In the genomic region with DNA sequence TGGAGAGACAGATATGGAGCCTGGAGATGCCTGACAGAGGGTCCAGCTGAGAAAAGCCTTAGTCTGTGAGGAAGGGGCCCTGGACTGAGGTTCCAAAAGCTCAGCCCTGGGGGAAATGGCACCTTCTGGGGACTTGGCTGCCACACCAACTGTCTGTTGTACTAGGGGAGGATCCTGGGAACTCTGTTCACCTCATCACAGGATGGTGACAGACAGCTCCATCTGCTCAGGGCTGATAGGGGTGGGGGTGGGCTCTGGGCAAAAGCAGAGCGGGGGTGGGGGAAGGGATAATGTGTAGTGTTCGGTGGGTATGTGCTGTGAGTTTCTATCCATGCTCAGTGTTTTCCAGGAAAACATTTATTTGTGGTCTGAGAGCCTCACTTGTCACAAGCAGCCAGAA, we compare ENCODE assay signal across 14 mouse cellular contexts. TPM values are rescaled to one million over a fixed set of nuclear protein-coding genes. Genes with fewer than 3 reads are reported as not detected.
DNase-seq lines count a peak whose midpoint lies in the region; ATAC-seq lines count a peak whose summit lies in the region.
"Had no signal": no experiment of that assay in that cellular context is flagged by ENCODE, and none has a peak within 500 bp of the region (broad histone marks: within the 10 kb centered on the region; RNA-seq: fewer than 3 reads in every experiment).

No protein-coding gene starts in this region.

- H3K4me1 ChIP-seq in midbrain, embryonic 11.5 days (ENCODE audit: control insufficient read depth, insufficient read depth, low read length), result no peaks in the 10 kb centered on the region
- 0 out of 2 replicates have a peak, but pooled peaks cover 10% of the 10 kb centered on the region for H3K4me1 ChIP-seq in midbrain, embryonic 15.5 days
- no peaks in the 10 kb centered on the region for H3K4me1 ChIP-seq in embryonic facial prominence, embryonic 14.5 days (ENCODE audit: control insufficient read depth, insufficient read depth, low read length)
- H3K4me1 ChIP-seq in hindbrain, embryonic 14.5 days (replicated peaks; ENCODE audit: control insufficient read depth, insufficient read depth, low read length), result peaks cover 5% of the 10 kb centered on the region
- peaks cover 12% of the 10 kb centered on the region for H3K4me1 ChIP-seq in midbrain, embryonic 16.5 days (ENCODE audit: control insufficient read depth, insufficient read depth, low read length)

- H3K36me3 ChIP-seq in midbrain, embryonic 11.5 days (ENCODE audit: control insufficient read depth, insufficient read depth, low read length), result no peaks in the 10 kb centered on the region
- H3K36me3 ChIP-seq in midbrain, embryonic 15.5 days (replicated peaks), result no peaks in the 10 kb centered on the region
- H3K36me3 ChIP-seq in embryonic facial prominence, embryonic 14.5 days (ENCODE audit: control insufficient read depth, insufficient read depth, low read length), result no peaks in the 10 kb centered on the region
- no peaks in the 10 kb centered on the region for H3K36me3 ChIP-seq in hindbrain, embryonic 14.5 days (replicated peaks; ENCODE audit: control insufficient read depth, insufficient read depth)
- H3K36me3 ChIP-seq in midbrain, embryonic 16.5 days (ENCODE audit: control insufficient read depth, insufficient read depth, low read length), result no peaks in the 10 kb centered on the region

- 86% methylated on average over 2 of the region's 2 CpGs for WGBS in midbrain, embryonic 11.5 days
- 69% methylated on average over 2 of the region's 2 CpGs for WGBS in midbrain, embryonic 15.5 days
- 55% methylated on average over 2 of the region's 2 CpGs for WGBS in embryonic facial prominence, embryonic 14.5 days
- 54% methylated on average over 2 of the region's 2 CpGs for WGBS in hindbrain, embryonic 14.5 days
- 51% methylated on average over 2 of the region's 2 CpGs for WGBS in midbrain, embryonic 16.5 days

- no peaks in the 10 kb centered on the region for H3K9me3 ChIP-seq in midbrain, embryonic 11.5 days (ENCODE audit: control insufficient read depth, low read length)
- no peaks in the 10 kb centered on the region for H3K9me3 ChIP-seq in midbrain, embryonic 15.5 days
- no peaks in the 10 kb centered on the region for H3K9me3 ChIP-seq in embryonic facial prominence, embryonic 14.5 days (ENCODE audit: control insufficient read depth, low read length)
- H3K9me3 ChIP-seq in hindbrain, embryonic 14.5 days (ENCODE audit: control insufficient read depth, low read length), result no peaks in the 10 kb centered on the region
- no peaks in the 10 kb centered on the region for H3K9me3 ChIP-seq in midbrain, embryonic 16.5 days (replicated peaks; ENCODE audit: control insufficient read depth, low read length, poor library complexity, severe bottlenecking)

- no peak overlapping the region for H3K27ac ChIP-seq in midbrain, embryonic 11.5 days (ENCODE audit: low read depth, low read length)
- no peak overlapping the region for H3K27ac ChIP-seq in midbrain, embryonic 15.5 days
- H3K27ac ChIP-seq in embryonic facial prominence, embryonic 14.5 days (replicated peaks; ENCODE audit: low read depth, low read length), result no peak overlapping the region
- no peak overlapping the region for H3K27ac ChIP-seq in hindbrain, embryonic 14.5 days
- H3K27ac ChIP-seq in midbrain, embryonic 16.5 days (ENCODE audit: low read length), result no peak overlapping the region

- no peaks in the 10 kb centered on the region for H3K27me3 ChIP-seq in midbrain, embryonic 11.5 days (ENCODE audit: control insufficient read depth, insufficient read depth, low read length)
- H3K27me3 ChIP-seq in midbrain, embryonic 15.5 days (replicated peaks), result no peaks in the 10 kb centered on the region
- no peaks in the 10 kb centered on the region for H3K27me3 ChIP-seq in embryonic facial prominence, embryonic 14.5 days (replicated peaks; ENCODE audit: control insufficient read depth, insufficient read depth, low read length)
- H3K27me3 ChIP-seq in hindbrain, embryonic 14.5 days (ENCODE audit: control insufficient read depth, insufficient read depth, low read length), result no peaks in the 10 kb centered on the region
- no peaks in the 10 kb centered on the region for H3K27me3 ChIP-seq in midbrain, embryonic 16.5 days (ENCODE audit: control insufficient read depth, insufficient read depth, low read depth, low read length)

- H3K4me3 ChIP-seq in midbrain, embryonic 11.5 days (ENCODE audit: low read depth, low read length), result no peak overlapping the region
- no peak overlapping the region for H3K4me3 ChIP-seq in midbrain, embryonic 15.5 days
- H3K4me3 ChIP-seq in embryonic facial prominence, embryonic 14.5 days (ENCODE audit: low read depth, low read length), result no peak overlapping the region
- H3K4me3 ChIP-seq in hindbrain, embryonic 14.5 days (replicated peaks; ENCODE audit: low read length), result no peak overlapping the region
- no peak overlapping the region for H3K4me3 ChIP-seq in midbrain, embryonic 16.5 days (ENCODE audit: low read depth, low read length)

- no peak overlapping the region for H3K9ac ChIP-seq in midbrain, embryonic 11.5 days (ENCODE audit: low read length)
- no peak overlapping the region for H3K9ac ChIP-seq in midbrain, embryonic 15.5 days
- no peak overlapping the region for H3K9ac ChIP-seq in embryonic facial prominence, embryonic 14.5 days (ENCODE audit: low read depth, low read length)
- no peak overlapping the region for H3K9ac ChIP-seq in hindbrain, embryonic 14.5 days
- H3K9ac ChIP-seq in midbrain, embryonic 16.5 days (ENCODE audit: low read depth, low read length), result no peak overlapping the region

- H3K4me2 ChIP-seq in midbrain, embryonic 11.5 days, result no peak overlapping the region
- no peak overlapping the region for H3K4me2 ChIP-seq in midbrain, embryonic 15.5 days
- H3K4me2 ChIP-seq in embryonic facial prominence, embryonic 14.5 days (ENCODE audit: low read depth, low read length), result no peak overlapping the region
- no peak overlapping the region for H3K4me2 ChIP-seq in hindbrain, embryonic 14.5 days (replicated peaks)
- no peak overlapping the region for H3K4me2 ChIP-seq in midbrain, embryonic 16.5 days (ENCODE audit: low read length)

- peak; percentile 33; the same call in 1 of the 2 replicates for ATAC-seq in midbrain, embryonic 11.5 days (ENCODE audit: low FRiP score)
- no peak for ATAC-seq in midbrain, embryonic 15.5 days (replicated peaks)
- ATAC-seq in embryonic facial prominence, embryonic 14.5 days (ENCODE audit: low read depth), result peak; percentile 35; the same call in 1 of the 2 replicates
- peak; percentile 51; the same call in 1 of the 2 replicates for ATAC-seq in hindbrain, embryonic 14.5 days (ENCODE audit: low FRiP score)
- ATAC-seq in midbrain, embryonic 16.5 days, result peak; percentile 59; the same call in 1 of the 2 replicates
- ATAC-seq: CD4-positive, CD25-positive, alpha-beta regulatory T cell, adult 4 months had no signal

- no peak for DNase-seq in midbrain, embryonic 11.5 days (ENCODE audit: low spot score, missing footprints)
- peak; percentile 41 for DNase-seq in embryonic facial prominence, embryonic 14.5 days (ENCODE audit: low spot score)
- no peak for DNase-seq in hindbrain, embryonic 14.5 days (ENCODE audit: low spot score)
- DNase-seq in thymus, postnatal 36 days, result no peak
- DNase-seq in left cerebral cortex, adult 9 months (ENCODE audit: low spot score in 2 of 2), result no peak
- DNase-seq in kidney, postnatal 14 days, result no peak
- DNase-seq: cerebellum, postnatal 36 days; heart, postnatal 4 days; kidney, adult 9 months; lung, postnatal 14 days; thymus, postnatal 4 days had no signal

RNA-seq across cellular contexts. Expression of gene Kif21b, which starts 28.2 kb away (rescaled TPM):
- polyA plus RNA-seq in midbrain, embryonic 11.5 days (2014; fragmentation: Nextera tagmentation; extraction: Ambion mirVana), result 11.9 and 12.9 TPM in 2 replicates
- polyA plus RNA-seq in midbrain, embryonic 15.5 days (2015; fragmentation: Nextera tagmentation; extraction: Ambion mirVana), result 58.9 and 62.0 TPM in 2 replicates
- polyA plus RNA-seq in embryonic facial prominence, embryonic 14.5 days (2014; fragmentation: Nextera tagmentation; extraction: Ambion mirVana), result 2.8 and 3.3 TPM in 2 replicates
- 49.4 and 51.7 TPM in 2 replicates for polyA plus RNA-seq in hindbrain, embryonic 14.5 days (2014; fragmentation: Nextera tagmentation; extraction: Ambion mirVana)
- polyA plus RNA-seq in midbrain, embryonic 16.5 days (2015; fragmentation: Nextera tagmentation; extraction: Ambion mirVana), result 47.9 and 55.7 TPM in 2 replicates

RNA-seq across cellular contexts. Expression of gene Cacna1s, which starts 50.4 kb away (rescaled TPM):
- polyA plus RNA-seq in midbrain, embryonic 11.5 days (2014; fragmentation: Nextera tagmentation; extraction: Ambion mirVana), result 0.06 and 0.23 TPM in 2 replicates
- 0.12 and 0.17 TPM in 2 replicates for polyA plus RNA-seq in midbrain, embryonic 15.5 days (2015; fragmentation: Nextera tagmentation; extraction: Ambion mirVana)
- polyA plus RNA-seq in embryonic facial prominence, embryonic 14.5 days (2014; fragmentation: Nextera tagmentation; extraction: Ambion mirVana), result 11.2 and 12.1 TPM in 2 replicates
- 0.13 and 0.17 TPM in 2 replicates for polyA plus RNA-seq in hindbrain, embryonic 14.5 days (2014; fragmentation: Nextera tagmentation; extraction: Ambion mirVana)
- 0.39 and 1.3 TPM in 2 replicates for polyA plus RNA-seq in midbrain, embryonic 16.5 days (2015; fragmentation: Nextera tagmentation; extraction: Ambion mirVana)

RNA-seq across cellular contexts. Expression of gene Ascl5, which starts 52.4 kb away (rescaled TPM):
- polyA plus RNA-seq in midbrain, embryonic 11.5 days (2014; fragmentation: Nextera tagmentation; extraction: Ambion mirVana), result not detected in 2 replicates
- polyA plus RNA-seq in midbrain, embryonic 15.5 days (2015; fragmentation: Nextera tagmentation; extraction: Ambion mirVana), result not detected in 2 replicates
- 0.67 TPM in 1 of 2 replicates, not detected in the other for polyA plus RNA-seq in embryonic facial prominence, embryonic 14.5 days (2014; fragmentation: Nextera tagmentation; extraction: Ambion mirVana)
- not detected in 2 replicates for polyA plus RNA-seq in hindbrain, embryonic 14.5 days (2014; fragmentation: Nextera tagmentation; extraction: Ambion mirVana)
- not detected in 2 replicates for polyA plus RNA-seq in midbrain, embryonic 16.5 days (2015; fragmentation: Nextera tagmentation; extraction: Ambion mirVana)
- polyA plus RNA-seq: CD4-positive, CD25-positive, alpha-beta regulatory T cell, adult 4 months had no signal
